Mouse (Mus musculus) adipocyte (in vitro differentiated cells): ENCODE data around the gene Ifnl3.
"Not testable (repeated sequence)": the region's sequence is repeated elsewhere in the genome, so short reads cannot be mapped to it uniquely, and the experiment has no call there.

Source experiments
- DNase-seq: peaks from one replicate; pipeline ENCODE4 v3.0.0-alpha.2; 2016; ENCODE audit warnings: low spot score

The Ifnl3 gene

GRCm38 (mm10) chr7:28522536-28522935 lies at the start of gene Ifnl3:
Gene Ifnl3, plus strand, starts transcription at chr7:28522836.
- not testable (repeated sequence) for DNase-seq

GRCm38 (mm10) chr7:28476191-28476590 lies 46.4 kb upstream of the Ifnl3 start:
- DNase-seq: no peak

GRCm38 (mm10) chr7:28477363-28477762 lies 45.3 kb upstream of the Ifnl3 start:
- no peak for DNase-seq

- DNase-seq: no peak
Observed at GRCm38 (mm10) chr7:28478854-28479253, 43.8 kb upstream of the Ifnl3 start.

- DNase-seq: no peak
Observed at GRCm38 (mm10) chr7:28482854-28483253, 39.8 kb upstream of the Ifnl3 start.

GRCm38 (mm10) chr7:28484192-28484591 lies 38.4 kb upstream of the Ifnl3 start:
- DNase-seq: no peak

- DNase-seq: no peak
Observed at GRCm38 (mm10) chr7:28488030-28488491, 34.6 kb upstream of the Ifnl3 start.

GRCm38 (mm10) chr7:28490410-28490809 lies 32.2 kb upstream of the Ifnl3 start:
- no peak for DNase-seq

- no peak for DNase-seq
Observed at GRCm38 (mm10) chr7:28490903-28491302, 31.7 kb upstream of the Ifnl3 start.

- DNase-seq: no peak
Observed at GRCm38 (mm10) chr7:28492310-28492709, 30.3 kb upstream of the Ifnl3 start.

- DNase-seq: no peak
Observed at GRCm38 (mm10) chr7:28495426-28495825, 27.2 kb upstream of the Ifnl3 start.

GRCm38 (mm10) chr7:28505585-28505984 lies 17.1 kb upstream of the Ifnl3 start:
- peak; percentile 21 for DNase-seq

- DNase-seq: not testable (repeated sequence)
Observed at GRCm38 (mm10) chr7:28509121-28509520, 13.5 kb upstream of the Ifnl3 start.

- not testable (repeated sequence) for DNase-seq
Observed at GRCm38 (mm10) chr7:28510405-28510974, 12.1 kb upstream of the Ifnl3 start, which contains the start of gene Ifnl2. Gene Ifnl2, minus strand, starts transcription at chr7:28510455.

- no peak for DNase-seq
Observed at GRCm38 (mm10) chr7:28511441-28511840, 11.2 kb upstream of the Ifnl3 start.

- DNase-seq: peak; percentile 36
Observed at GRCm38 (mm10) chr7:28527922-28528719, 5.5 kb downstream of the Ifnl3 start.

GRCm38 (mm10) chr7:28532005-28532404 lies 9.4 kb downstream of the Ifnl3 start:
- no peak for DNase-seq

- not testable (repeated sequence) for DNase-seq
Observed at GRCm38 (mm10) chr7:28538886-28539285, 16.2 kb downstream of the Ifnl3 start.

- no peak for DNase-seq
Observed at GRCm38 (mm10) chr7:28540526-28540925, 17.9 kb downstream of the Ifnl3 start, which contains the start of gene Sycn. Gene Sycn, plus strand, starts transcription at chr7:28540885.

GRCm38 (mm10) chr7:28544051-28544601 lies 21.5 kb downstream of the Ifnl3 start:
- DNase-seq: no peak

- DNase-seq: no peak
Observed at GRCm38 (mm10) chr7:28545048-28545890, 22.6 kb downstream of the Ifnl3 start.

GRCm38 (mm10) chr7:28545891-28546210 lies 23.2 kb downstream of the Ifnl3 start:
- no peak for DNase-seq
